Mouse (Mus musculus): ENCODE results near the gene Prrg2. TPM values are rescaled to one million over a fixed set of nuclear protein-coding genes. Genes with fewer than 3 reads are reported as not detected.
A peak's percentile ranks its signal among the peaks of the same experiment; 100 is the strongest.
"Not testable (repeated sequence)": the region's sequence is repeated elsewhere in the genome, so short reads cannot be mapped to it uniquely, and the experiment has no call there.

Prrg2 gene
- total and polyA plus RNA-seq, 3 experiments = 5.5 to 23.6 (median 6.2) TPM

DNA sequence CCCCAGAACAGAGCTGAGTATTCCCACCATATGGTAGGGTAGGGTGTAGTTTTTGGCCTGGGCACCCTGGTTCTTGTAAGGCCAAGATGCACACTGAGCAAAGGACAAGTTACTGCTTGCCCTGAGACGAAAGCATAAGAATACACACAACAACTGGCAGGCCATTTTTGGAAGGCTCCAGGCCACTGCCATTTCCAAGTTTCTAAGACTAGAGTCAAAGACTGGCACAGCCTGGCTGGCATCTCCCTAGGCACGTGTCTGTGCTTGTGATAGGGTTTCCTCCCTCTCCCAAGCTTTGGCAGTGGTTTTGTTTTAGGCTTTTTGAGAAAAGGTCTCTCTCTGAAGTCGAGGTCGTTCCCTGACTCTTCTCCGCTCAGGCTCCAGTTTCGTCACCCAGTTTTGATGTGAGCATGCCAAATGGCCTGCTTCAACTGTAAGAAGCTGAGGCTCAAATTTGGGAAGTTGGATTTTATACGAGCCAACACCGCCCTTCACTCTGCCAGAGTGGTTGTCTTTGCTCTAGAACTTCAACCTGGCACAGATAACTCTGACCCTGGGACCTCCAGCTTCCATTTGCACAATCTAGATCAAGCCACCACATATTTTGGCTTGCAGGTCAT is 36.8 kb downstream of the Prrg2 start:
- no peak for DNase-seq
- intact Hi-C loops (cut with DNase I) = no loop called here
- no peak overlapping the region for H3K4me3 ChIP-seq
- H3K36me3 ChIP-seq (ENCODE audit: control insufficient read depth, insufficient read depth, low read length) = no peaks in the 10 kb centered on the region
- no peaks in the 10 kb centered on the region for H3K79me2 ChIP-seq (replicated peaks; ENCODE audit: control insufficient read depth, insufficient read depth, low read length)
- peaks cover 4% of the 10 kb centered on the region for H3K4me1 ChIP-seq (ENCODE audit: control insufficient read depth, insufficient read depth, low read length)
- H3K27me3 ChIP-seq (ENCODE audit: control insufficient read depth, insufficient read depth, low read length) = no peaks in the 10 kb centered on the region
- H3K27ac ChIP-seq = peak overlapping the region; percentile 42
- H3K9ac ChIP-seq (ENCODE audit: low read depth, low read length) = no peak overlapping the region
- 50% methylated on average over 8 of the region's 8 CpGs for whole genome bisulfite sequencing
- TF ChIP-seq EP300 (IDR thresholded peaks at IDR 0.05; ENCODE audit: insufficient read depth, low read depth, low read length) (no peak), CTCF (IDR thresholded peaks at IDR 0.05) (no peak), POLR2A (IDR thresholded peaks at IDR 0.05; ENCODE audit: insufficient read depth, low read depth, low read length) (no peak)

- Histone ChIP-seq H3K36me3 (ENCODE audit: control insufficient read depth, insufficient read depth, low read length) (no peaks in the 10 kb centered on the region), H3K79me2 (replicated peaks; ENCODE audit: control insufficient read depth, insufficient read depth, low read length) (no peaks in the 10 kb centered on the region), H3K4me3 (no peak overlapping the region), H3K9ac (ENCODE audit: low read depth, low read length) (no peak overlapping the region), H3K4me1 (ENCODE audit: control insufficient read depth, insufficient read depth, low read length) (peaks cover 8% of the 10 kb centered on the region), H3K27me3 (ENCODE audit: control insufficient read depth, insufficient read depth, low read length) (no peaks in the 10 kb centered on the region), H3K27ac (no peak overlapping the region)
- no peak for TF ChIP-seq EP300 (IDR thresholded peaks at IDR 0.05; ENCODE audit: insufficient read depth, low read depth, low read length)
- TF ChIP-seq CTCF (IDR thresholded peaks at IDR 0.05) = 0 out of 2 replicates have a peak, but pooled peaks have one; percentile 9
- intact Hi-C loops (cut with DNase I) = no loop called here
- 78% methylated on average over 15 of the region's 15 CpGs for WGBS
- DNase-seq = no peak
Observed at GRCm38 (mm10) chr7:45024281-45025248, 37.9 kb downstream of the Prrg2 start.

DNA sequence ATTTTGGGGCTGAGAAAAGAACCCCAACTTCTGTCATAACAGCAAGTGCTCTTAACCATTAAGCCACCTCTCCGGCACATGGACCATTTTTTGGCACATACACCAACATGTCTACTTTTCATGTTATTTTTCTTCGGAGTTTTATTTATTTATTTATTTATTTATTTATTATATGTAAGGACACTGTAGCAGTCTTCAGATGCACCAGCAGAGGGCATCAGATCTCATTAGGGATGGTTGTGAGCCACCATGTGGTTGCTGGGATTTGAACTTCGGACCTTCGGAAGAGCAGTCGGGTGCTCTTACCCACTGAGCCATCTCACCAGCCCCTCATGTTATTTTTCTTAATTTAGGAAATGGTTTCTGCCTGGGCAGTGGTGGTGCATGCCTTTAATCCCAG is 38.8 kb downstream of the Prrg2 start:
- H3K27ac ChIP-seq; intact Hi-C loops (cut with DNase I); H3K4me3 ChIP-seq; H3K36me3 ChIP-seq (ENCODE audit: control insufficient read depth, insufficient read depth, low read length); DNase-seq; H3K27me3 ChIP-seq (ENCODE audit: control insufficient read depth, insufficient read depth, low read length); H3K79me2 ChIP-seq (replicated peaks; ENCODE audit: control insufficient read depth, insufficient read depth, low read length); H3K9ac ChIP-seq (ENCODE audit: low read depth, low read length): not testable (repeated sequence)
- TF ChIP-seq POLR2A (IDR thresholded peaks at IDR 0.05; ENCODE audit: insufficient read depth, low read depth, low read length) (peak; percentile 3; the same call in 1 of the 2 replicates), CTCF (IDR thresholded peaks at IDR 0.05) (peak; percentile 60)
- H3K4me1 ChIP-seq (ENCODE audit: control insufficient read depth, insufficient read depth, low read length) = peaks cover 11% of the 10 kb centered on the region
- WGBS = 64% methylated on average over 5 of the region's 5 CpGs

DNA sequence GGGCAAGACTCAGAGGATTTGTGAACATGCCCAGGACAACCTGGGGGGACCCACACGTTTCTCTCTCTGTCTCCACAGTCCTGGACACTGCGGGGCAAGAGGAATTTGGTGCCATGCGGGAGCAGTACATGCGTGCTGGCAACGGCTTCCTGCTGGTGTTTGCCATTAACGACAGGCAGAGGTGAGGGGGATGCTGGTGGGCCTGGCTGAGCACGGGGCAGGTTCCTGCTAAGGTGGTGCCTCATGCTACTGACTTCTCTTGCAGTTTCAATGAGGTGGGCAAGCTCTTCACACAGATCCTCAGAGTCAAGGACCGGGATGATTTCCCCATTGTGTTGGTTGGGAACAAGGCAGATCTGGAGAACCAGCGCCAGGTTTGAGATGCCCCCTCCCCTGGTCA is 42.3 kb downstream of the Prrg2 start:
- no peak overlapping the region for H3K9ac ChIP-seq (ENCODE audit: low read depth, low read length)
- H3K4me3 ChIP-seq = no peak overlapping the region
- TF ChIP-seq CTCF (IDR thresholded peaks at IDR 0.05) (no peak), EP300 (IDR thresholded peaks at IDR 0.05; ENCODE audit: insufficient read depth, low read depth, low read length) (no peak), POLR2A (IDR thresholded peaks at IDR 0.05; ENCODE audit: insufficient read depth, low read depth, low read length) (no peak)
- no peaks in the 10 kb centered on the region for H3K36me3 ChIP-seq (ENCODE audit: control insufficient read depth, insufficient read depth, low read length)
- H3K4me1 ChIP-seq (ENCODE audit: control insufficient read depth, insufficient read depth, low read length) = peaks cover 7% of the 10 kb centered on the region
- intact Hi-C loops (cut with DNase I) = no loop called here
- DNase-seq = no peak
- no peaks in the 10 kb centered on the region for H3K27me3 ChIP-seq (ENCODE audit: control insufficient read depth, insufficient read depth, low read length)
- H3K27ac ChIP-seq = no peak overlapping the region
- 82% methylated on average over 9 of the region's 9 CpGs for WGBS
- no peaks in the 10 kb centered on the region for H3K79me2 ChIP-seq (replicated peaks; ENCODE audit: control insufficient read depth, insufficient read depth, low read length)

DNA sequence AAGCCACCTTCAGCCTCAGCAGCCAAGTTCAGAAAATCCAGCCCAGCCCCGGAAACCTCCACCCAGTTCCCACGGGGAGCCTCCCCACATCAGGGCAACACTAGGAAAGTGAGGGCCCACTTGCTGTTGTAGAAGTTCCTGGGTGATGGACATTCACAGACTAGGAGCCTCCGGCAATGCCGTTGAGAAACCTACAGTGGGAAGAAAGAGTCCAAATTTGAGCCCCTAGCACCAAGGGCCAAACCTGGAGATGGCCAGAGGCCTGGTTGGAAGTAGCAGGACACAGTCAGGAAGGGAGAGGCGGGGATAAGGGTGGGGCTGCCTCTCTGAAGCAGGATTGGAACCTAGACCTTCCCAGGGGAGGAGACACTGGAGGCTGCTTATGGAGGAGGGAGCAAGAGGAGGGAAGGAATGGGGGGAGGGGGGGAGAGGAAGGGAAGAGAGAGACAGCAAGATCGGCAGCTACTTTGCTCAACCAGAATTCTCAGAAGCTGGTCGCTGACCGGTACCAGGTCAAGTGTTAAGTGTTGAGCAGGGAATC is 43.4 kb downstream of the Prrg2 start:
- intact Hi-C loops (cut with DNase I) = loop anchor here (2.0 to 5.0 kb wide), 2 partner anchors 34 to 103 kb away; partner anchors contain the start of gene Rps11
- Histone ChIP-seq H3K4me3 (peak overlapping the region; percentile 75), H3K4me1 (ENCODE audit: control insufficient read depth, insufficient read depth, low read length) (peaks cover 7% of the 10 kb centered on the region)

More for the DNA sequence above, 43.4 kb downstream of the Prrg2 start:
- Histone ChIP-seq H3K27me3 (ENCODE audit: control insufficient read depth, insufficient read depth, low read length) (no peaks in the 10 kb centered on the region), H3K27ac (peak overlapping the region; percentile 100), H3K36me3 (ENCODE audit: control insufficient read depth, insufficient read depth, low read length) (no peaks in the 10 kb centered on the region), H3K79me2 (replicated peaks; ENCODE audit: control insufficient read depth, insufficient read depth, low read length) (peaks cover under 1% of the 10 kb centered on the region; the same call in 1 of the 2 replicates), H3K9ac (ENCODE audit: low read depth, low read length) (peak overlapping the region; percentile 85)
- TF ChIP-seq POLR2A (IDR thresholded peaks at IDR 0.05; ENCODE audit: insufficient read depth, low read depth, low read length) (peak; percentile 93), CTCF (IDR thresholded peaks at IDR 0.05) (no peak), EP300 (IDR thresholded peaks at IDR 0.05; ENCODE audit: insufficient read depth, low read depth, low read length) (0 out of 2 replicates have a peak, but pooled peaks have one; percentile 44)
- peak; percentile 84 to 90 for DNase-seq
- WGBS = 15% methylated on average over 8 of the region's 8 CpGs

Data from heart, adult 2 months (tissue).